Mouse (Mus musculus) liver, embryonic 14.5 days (tissue): ENCODE data around the gene Camk1.

Experiments used
- CTCF ChIP-seq: IDR thresholded peaks from 2 replicates; pipeline ENCODE4 v1.5.1; 2016; ENCODE audit warnings: antibody characterized with exemption, low read depth, control low read depth
- EP300 ChIP-seq: IDR thresholded peaks from 2 replicates; pipeline ENCODE4 v1.6.1; 2016; ENCODE audit warnings: antibody characterized with exemption, low read depth

- no peak for TF ChIP-seq CTCF
- TF ChIP-seq EP300, result no peak
These were observed 46.9 kb upstream of the Camk1 start for GRCm38 (mm10) chr6:113390715-113391114.
